Mouse (Mus musculus): Measurements from ENCODE around the gene Ly6g5c. TPM values are rescaled to one million over a fixed set of nuclear protein-coding genes. Genes with fewer than 3 reads are reported as not detected.

The Ly6g5c gene
- not detected for total RNA-seq (2021)
- long read RNA-seq, experiment 1 = 0 reads
- long read RNA-seq, experiment 2 = 0 reads

DNA sequence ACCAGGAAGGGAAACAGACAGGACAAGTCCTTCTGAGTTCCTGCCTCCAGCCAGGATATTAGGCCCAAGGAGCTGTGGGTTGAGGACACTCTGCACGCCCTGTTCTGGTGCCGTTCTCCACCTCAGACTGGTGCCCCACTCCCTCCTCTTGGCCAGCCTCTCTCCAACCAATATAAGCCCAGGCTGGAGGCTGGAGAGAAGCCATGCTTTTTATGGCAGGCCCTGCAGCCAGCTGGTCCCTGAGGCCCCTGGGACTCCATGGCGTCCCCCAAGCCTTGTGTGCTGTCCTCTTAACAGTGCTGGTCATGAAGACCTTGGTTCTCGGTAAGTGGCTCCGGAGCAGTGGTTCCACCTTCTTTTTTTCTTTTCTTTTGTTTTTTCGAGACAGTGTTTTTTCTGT is at the start of gene Ly6g5c:
Ly6g5c (plus strand) TSS at position 183 of the 400 bp plus-strand sequence.
- DNase-seq (ENCODE audit: low spot score in 2 of 2) = no peak

DNA sequence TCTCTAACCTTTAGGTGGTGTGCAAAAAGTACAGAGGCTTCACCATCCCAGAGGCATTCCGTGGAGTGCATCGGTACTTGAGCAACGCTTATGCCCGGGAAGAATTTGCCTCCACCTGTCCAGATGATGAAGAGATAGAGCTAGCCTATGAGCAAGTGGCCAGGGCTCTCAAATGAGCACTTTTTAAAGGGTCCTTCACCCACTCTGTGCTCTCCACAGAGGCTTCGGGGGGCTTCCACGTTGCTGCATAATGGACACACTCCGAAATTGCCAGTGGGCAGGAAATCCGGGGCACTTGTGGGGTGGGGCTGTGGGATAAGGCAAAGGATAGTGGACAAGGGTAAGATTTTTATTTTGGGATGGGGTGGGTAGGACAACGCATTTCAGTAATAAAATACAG is 49.8 kb upstream of the Ly6g5c start:
- DNase-seq (ENCODE audit: low spot score in 2 of 2) = no peak

DNA sequence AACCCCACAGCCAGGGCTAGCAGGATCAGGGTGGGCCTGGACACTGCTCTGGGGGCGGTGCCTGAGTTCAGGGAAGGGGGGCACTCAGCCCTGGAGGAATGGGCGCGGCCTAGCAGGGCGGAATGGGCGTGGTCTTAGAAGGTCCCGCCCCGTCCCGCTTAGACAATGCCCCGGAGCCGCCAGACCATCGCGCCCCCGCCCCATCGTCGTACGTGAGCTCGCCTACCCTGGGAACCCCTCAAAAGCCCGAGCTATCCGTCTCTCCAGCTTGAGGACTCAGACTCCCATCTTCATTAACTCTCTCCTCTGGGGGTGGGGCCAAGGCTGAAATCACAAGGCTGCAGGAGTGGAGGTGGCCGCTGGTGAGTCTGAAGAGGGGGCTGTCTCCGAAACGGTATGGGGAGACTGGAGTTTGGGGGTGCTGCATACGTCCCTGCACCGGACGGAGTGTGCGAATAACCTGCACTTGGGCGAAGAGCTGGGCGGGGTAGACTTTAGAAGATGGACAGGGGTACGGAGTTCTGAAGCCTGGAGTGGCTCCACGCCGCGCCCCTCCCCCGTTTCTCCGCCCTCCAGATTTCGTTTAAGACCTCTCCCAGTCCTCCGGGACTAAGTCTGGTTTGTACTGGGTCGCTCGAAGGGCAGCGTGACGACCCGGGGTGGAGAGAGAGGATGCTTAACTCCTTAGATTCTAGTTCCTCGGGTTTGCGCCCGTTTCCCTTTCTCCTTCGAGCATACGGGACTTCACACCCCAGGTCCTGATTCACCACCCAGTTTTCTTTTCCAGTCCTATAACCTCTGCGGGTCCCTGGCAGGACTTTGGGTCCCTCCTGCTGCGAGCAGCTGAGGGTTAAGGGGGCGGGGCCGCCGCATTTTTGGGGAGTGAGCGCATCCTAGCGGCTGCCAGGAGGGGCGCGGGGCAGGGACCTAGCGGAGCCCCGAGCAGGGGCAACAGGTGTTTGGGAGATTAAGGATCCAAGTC is 48.9 kb upstream of the Ly6g5c start, which contains the start of gene Ddah2:
Ddah2 (plus strand) TSS at position 125 of the 982 bp plus-strand sequence.
- DNase-seq (ENCODE audit: low spot score in 2 of 2) = peak; percentile 91 to 95

DNA sequence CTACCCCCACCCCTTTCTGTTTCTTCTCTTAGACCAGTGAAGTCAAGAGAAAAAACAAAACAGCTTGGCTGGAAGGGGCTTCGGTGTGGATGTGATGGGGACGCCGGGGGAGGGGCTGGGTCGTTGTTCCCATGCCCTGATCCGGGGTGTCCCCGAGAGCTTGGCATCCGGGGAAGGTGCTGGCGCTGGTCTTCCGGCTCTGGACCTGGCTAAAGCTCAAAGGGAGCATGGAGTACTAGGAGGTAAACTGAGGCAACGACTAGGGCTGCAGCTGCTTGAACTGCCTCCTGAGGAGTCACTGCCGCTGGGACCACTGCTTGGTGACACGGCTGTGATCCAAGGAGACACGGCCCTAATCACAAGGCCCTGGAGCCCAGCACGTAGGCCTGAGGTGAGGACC is 48.0 kb upstream of the Ly6g5c start:
- peak in 1 of 2 experiments; percentile 33 for DNase-seq (ENCODE audit: low spot score in 2 of 2)

DNA sequence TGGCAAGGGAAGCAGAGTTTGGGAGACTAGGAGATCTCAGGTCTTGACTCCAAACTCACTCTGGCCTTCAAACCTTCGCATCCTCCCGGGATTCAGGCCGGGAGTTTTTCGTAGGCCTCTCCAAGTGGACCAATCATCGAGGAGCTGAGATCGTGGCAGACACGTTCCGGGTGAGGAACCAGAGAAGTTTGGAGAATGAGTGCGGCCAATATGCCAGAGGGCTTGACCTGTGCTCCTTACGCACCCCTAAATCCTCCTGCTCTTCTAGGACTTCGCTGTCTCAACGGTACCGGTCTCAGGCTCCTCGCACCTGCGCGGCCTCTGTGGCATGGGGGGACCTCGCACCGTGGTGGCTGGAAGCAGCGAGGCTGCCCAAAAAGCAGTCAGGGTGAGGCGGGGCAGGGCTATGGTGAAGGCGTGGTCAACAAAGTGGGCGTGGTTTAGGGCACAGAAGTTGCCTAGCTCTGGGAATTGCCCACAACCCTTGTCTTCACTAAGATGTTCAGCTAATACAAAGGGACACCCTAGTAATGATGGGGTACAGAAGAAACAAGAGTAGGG is 47.3 kb upstream of the Ly6g5c start:
- DNase-seq (ENCODE audit: low spot score in 2 of 2) = no peak

DNA sequence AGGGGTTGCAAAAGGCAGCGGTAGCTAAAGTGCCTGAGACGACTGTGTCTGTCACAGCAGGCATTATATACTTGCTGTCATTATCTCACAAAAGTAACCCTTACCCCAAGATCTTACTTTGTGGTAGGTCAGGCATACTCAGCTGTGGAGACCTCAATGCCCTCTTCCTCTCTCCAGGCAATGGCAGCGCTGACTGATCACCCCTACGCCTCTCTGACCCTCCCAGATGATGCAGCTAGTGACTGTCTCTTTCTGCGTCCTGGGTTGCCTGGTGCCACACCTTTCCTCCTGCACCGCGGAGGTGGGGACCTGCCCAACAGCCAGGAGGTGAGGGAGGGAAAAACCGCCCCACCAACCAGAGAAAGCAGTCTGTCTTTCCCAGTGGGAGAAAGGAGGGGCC is 46.8 kb upstream of the Ly6g5c start:
- no peak for DNase-seq (ENCODE audit: low spot score in 2 of 2)

DNA sequence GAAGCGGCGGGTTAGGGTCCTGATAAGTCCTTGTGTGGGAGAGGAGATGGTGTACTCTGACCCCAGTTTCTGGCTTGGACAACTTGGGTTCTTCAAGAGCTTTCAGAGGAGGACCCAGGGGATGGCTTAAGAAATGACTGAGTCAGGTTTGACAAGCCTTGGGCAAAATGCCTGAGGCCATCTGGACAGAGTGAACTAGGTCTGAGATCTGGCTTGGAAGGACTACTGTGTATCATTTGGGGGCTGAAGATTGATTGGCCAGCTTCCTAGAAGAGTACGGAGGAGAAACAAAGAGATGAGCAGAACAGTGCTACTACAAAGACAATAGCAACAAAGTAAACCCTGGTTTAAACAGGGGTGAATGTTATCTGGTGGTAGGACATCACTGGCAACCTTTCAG is 44.6 kb upstream of the Ly6g5c start:
- no peak for DNase-seq (ENCODE audit: low spot score in 2 of 2)

DNA sequence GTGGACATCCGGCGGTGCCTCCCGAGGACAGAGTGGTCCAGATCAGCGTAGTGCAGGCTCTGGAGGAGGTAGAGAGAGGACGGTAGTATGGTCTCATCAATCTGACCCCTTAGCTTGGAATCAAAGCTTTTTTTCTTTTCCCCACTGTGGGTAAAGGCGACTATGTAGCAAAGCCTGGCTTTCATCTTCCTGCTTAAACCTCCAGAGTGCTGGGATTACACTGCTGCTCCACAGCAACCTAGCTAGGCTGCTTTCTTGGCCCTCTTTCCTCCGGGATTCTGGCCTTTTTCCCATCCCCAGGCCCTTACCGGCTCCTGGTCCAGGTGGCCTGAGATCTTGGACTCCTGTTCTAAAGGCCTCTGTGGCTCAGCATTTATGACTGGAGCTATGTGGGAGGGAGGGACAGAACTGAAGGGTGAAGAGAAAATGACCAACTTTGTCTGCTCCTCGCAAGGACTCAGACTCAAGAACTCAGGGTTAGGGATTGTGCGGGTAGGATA is 43.7 kb upstream of the Ly6g5c start:
- DNase-seq (ENCODE audit: low spot score in 2 of 2) = no peak

DNA sequence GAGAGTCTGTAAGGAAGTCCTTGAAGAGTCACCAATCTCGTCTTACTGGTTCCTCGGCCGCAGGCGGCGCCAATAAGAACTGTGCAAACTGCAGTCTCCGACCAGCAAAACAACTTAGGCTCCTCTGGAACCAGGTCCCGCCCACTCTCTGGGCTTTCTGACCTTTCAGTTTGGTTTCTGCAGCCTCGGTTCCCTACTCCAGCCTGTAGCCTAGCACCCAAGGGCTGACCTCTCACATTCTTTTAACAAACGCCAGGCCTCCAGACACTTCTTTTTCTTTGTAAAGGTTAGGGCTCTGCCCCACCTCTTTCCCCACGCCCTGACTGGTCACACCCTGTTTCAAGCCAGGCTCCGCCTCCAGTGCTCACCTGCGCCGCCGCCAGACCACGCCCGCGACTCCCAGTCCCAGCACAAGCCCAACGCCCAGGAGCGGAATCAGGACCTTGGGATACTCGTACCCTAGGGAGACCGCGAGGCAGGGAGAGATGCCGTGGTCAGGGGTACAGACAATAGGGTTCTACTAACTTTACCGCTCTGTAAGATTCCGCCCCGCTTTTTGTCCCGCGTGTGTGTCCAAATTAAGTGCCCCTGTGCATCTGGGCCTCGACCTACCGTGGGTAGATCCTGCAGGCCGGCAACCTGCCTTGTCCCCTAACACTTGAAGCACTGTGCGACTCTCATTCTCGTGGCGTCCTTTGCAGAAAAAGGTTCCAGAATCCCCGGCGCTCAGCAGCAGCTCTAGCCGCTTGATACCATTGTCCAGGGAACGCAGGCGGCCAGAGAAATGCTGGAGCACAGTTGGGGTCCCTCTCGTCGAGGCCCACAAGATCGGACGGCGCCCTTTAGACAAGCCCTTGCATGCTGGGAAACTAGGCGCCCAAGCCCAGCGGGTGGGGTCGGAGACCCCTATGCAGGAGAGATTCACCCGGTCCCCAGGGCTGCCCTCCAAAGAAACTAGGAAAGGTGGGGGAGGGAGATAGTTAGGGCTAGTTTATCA is 42.8 kb upstream of the Ly6g5c start, which contains the start of gene Ly6g6c:
Ly6g6c (plus strand) TSS at position 438 of the 997 bp plus-strand sequence.
- DNase-seq (ENCODE audit: low spot score in 2 of 2) = peak in 1 of 2 experiments; percentile 41

DNA sequence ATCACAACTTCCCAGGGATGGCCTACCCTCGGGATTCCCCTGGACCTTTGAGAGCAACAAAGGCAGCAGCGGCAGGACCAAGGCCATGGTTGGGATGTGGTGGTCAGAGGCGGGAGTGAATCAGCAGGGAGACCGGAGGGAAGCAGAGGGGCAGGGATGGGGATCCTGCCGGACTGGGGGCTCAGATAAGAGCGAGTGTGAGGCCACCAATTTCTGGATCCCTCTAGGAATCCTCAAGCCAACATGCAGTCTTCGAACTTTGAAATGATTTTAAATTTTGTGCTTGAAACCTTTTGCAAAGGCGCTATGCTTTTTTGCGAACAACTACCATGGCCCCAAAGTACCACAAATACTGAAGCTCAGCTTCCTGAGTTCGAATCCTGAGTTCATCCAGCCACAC is 42.0 kb upstream of the Ly6g5c start, which contains the start of gene Mpig6b:
Mpig6b (minus strand) TSS at position 101 of the 400 bp plus-strand sequence.
- no peak for DNase-seq (ENCODE audit: low spot score in 2 of 2)

DNA sequence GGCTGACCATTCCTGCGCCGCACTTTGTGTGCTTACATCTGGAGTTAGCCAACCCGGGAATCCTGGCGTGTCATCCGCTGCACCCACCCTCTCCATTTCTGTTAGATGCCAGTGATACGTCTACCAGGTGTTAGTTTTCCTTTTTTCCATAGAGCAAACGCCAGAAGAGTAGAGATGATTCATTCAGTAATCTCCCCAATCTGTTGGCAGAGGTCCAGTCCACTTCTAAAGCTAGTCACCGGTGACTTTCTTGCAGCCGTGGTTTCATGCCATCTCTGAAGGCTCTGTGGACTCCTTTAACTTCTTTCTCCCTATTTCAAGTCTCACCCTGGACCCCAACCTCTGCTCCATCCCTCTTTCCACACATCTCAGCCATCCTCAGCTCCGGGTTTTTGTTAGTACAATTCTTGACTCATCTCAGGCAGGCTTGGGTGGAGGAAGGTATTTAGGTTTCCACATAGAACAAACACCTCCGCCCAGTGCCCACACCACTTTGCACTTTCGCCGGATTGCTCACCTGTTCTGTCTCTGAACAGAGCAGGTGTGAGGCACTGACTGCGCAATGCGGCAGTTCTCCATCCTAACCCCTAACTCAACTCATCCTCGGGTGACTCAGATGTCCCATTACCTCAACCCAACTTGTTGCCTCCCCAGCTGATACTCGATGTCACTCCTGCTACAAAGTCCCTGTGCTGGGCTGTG is 39.7 kb upstream of the Ly6g5c start:
- DNase-seq (ENCODE audit: low spot score in 2 of 2) = no peak

DNA sequence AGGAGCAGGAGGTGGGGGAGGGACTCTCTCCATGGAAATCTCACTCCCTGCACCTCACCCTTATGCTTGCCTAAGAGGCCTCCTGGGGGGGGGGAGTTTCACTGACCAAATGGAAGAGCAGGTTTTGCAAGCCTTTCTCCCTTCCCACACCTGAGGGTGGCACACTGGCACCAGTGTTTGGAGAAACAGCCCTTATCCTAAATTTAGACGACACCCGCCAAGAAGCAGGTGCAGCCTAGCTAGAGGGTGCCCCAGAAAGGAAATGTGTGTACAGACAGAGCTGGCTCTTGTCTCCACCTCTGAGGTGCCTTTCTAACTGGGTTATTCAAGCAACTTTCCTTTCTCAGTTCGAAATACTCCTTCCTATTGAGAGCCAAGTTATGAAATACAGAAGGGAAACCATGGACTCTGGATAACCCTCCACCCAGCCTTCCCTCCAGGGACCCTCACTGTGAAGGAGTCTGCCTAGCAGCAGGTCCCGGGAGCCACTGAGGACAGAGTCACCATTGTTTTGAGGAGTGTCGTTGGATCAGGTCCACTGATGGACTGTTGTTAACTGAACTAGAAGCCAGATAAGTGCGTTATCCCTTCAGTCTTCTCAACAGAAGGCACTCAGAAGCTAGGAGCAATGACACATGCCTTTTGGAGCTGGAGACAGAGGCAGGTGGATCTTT is 37.4 kb upstream of the Ly6g5c start:
- no peak for DNase-seq (ENCODE audit: low spot score in 2 of 2)

DNA sequence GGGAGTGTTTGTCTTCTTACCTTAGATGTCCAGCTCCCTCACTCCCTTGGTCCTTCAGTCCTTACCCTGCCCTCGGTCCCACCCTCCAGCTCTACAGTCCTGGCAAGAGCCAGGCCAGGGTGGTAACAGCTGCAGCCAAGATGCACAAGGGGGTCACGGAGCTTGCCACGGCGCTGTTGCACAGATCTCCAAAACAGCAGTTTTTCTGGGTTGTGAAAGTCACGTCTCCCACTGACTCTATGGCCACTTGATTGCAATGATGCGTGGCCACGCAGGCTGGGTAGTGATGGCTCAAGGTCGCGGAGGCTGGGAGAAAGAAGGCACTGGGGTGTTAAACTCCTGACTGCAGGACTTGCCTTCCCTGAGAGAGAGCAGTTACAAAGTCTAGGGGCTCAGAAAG is 36.6 kb upstream of the Ly6g5c start:
- no peak for DNase-seq (ENCODE audit: low spot score in 2 of 2)

DNA sequence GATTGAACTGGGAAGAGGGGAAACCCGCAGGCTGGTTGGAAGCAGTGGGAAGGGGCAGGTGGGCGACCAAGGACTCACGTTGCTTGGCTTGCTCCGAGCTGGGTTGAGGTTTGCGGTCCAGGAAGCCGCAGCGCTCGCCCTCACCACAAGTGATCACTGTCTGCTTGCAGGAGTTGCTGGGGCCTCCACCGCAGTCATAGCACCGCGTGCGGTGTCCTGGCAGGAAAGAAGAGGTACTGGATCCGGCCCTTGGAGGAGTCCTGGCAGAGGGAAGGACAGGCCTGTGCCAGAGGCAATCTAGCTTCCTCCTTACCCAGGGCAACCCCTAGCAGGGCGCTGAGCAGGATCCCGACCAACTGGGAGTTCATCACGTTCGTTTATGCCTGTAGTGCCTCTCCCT is 34.0 kb upstream of the Ly6g5c start:
- no peak for DNase-seq (ENCODE audit: low spot score in 2 of 2)

DNA sequence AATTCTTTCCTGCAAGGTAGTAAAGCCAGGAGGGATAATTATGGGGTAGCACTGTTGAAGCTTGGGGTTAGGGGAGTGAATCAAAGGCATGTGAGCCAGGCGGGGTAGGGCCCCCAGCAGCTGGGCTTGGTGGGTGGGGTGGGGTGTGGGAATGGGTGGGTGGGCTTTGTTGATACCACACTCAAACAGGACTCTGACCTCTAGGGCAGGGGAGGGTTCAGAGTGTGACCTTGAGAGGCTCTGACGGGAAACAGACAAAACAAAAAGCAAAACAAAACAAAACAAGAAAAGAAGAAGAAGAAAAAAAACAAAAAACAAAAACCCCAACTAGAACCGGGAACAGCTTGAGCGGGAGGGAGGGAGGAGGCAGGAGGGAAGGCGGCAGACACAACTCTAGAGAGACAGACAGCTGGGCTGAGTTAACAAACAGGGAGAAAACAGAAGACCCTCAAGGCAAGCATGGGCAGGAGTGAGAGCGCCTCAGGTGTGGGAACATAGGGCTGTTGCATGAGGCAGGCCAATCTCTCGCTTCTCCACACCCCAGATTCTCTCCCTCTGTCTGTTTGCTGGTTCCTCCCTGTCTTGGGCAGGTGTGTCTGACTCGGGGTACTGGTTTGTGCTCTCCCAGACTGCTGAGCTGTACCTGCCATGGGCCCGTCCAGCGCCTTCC is 31.4 kb upstream of the Ly6g5c start, which contains the start of gene Ly6g6e:
Ly6g6e (plus strand) TSS at position 396 of the 670 bp plus-strand sequence.
- DNase-seq (ENCODE audit: low spot score in 2 of 2) = no peak

DNA sequence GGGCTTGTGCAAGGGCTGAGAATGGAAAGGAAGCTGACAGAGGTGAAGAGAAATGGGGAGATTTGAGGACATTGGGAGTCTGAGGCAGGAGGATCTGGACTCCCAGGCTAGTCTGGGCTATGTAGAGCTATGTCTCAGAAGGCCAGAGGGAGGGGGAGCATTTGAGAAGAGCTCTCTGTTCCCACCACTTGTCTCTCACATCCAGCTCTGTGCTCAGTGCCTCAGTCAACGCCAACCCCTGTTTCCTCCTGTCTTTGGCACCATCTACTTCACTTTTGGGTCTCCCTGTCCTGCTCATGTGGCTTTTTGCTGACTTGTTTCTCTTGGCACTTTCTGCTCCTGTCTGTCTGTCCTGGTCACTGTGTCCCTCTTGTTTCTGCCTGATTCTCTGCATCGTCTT is 30.8 kb upstream of the Ly6g5c start:
- no peak for DNase-seq (ENCODE audit: low spot score in 2 of 2)

DNA sequence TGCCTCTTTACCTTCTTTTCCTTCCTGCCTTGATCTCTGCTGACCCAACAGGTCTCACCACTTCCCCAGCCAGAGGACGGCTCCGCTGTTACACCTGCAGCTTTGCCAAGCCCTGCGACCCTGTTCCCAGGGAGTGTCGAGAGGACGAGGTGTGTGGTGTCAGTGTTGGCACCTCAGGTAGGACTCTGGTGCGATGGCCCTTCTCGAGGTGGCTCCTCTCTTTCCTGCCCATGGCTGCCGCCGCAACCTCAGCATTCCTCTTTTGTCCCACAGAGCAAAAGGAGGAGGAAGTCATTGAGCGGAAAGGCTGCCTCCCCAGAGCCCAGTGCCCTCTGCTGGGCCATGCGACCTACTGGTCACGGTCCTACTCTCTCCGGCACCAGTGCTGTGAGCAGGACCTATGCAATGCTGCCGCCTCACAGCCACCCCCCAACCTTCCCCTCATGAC is 30.3 kb upstream of the Ly6g5c start, which contains the start of gene Ly6g6d:
Ly6g6d (minus strand) TSS at position 280 of the 448 bp plus-strand sequence.
- DNase-seq (ENCODE audit: low spot score in 2 of 2) = no peak

DNA sequence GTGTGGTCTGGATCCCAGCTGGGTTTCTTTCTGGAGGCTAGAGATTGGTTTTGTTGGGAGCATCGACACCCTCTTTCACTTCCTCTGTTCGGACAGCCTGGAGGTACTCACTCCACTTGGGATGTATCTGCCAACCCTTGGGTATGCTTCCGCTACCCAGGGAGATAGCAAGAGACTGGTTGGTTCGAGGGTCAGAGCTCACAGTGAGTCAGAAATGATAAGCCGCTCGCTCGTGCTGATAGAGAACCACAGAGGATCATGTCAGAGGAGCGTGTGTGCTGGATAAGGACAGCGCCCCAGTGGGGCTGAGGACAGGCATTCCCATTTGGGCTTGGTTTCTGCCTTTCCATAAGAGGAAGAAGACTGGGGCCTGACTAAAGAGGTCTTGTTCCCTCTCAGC is 28.3 kb upstream of the Ly6g5c start:
- no peak for DNase-seq (ENCODE audit: low spot score in 2 of 2)

DNA sequence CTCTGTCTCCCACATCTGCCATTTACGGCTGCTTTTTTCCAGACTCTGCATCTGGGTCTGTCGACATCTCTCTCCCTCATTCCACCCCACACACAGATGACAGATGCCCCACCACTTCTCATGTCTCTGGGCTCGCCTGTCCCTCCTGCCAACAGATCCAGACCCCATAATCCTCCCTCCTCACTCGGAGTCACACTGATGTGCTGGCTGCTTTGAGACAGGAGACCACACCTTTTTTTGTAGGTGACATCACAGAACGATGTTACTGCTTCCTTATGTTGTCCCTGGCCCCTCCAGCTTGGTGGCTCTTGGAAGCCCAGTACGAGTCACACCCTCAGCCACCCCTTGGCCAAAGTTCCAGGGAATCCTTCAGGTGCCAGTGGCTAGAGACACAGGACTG is 27.8 kb upstream of the Ly6g5c start:
- DNase-seq (ENCODE audit: low spot score in 2 of 2) = no peak

Data from gastrocnemius, postnatal 4 days (tissue).